Mouse (Mus musculus): ENCODE measurements around the gene Haus7.
"Not testable (repeated sequence)": the region's sequence is repeated elsewhere in the genome, so short reads cannot be mapped to it uniquely, and the experiment has no call there.

Haus7 gene

DNA sequence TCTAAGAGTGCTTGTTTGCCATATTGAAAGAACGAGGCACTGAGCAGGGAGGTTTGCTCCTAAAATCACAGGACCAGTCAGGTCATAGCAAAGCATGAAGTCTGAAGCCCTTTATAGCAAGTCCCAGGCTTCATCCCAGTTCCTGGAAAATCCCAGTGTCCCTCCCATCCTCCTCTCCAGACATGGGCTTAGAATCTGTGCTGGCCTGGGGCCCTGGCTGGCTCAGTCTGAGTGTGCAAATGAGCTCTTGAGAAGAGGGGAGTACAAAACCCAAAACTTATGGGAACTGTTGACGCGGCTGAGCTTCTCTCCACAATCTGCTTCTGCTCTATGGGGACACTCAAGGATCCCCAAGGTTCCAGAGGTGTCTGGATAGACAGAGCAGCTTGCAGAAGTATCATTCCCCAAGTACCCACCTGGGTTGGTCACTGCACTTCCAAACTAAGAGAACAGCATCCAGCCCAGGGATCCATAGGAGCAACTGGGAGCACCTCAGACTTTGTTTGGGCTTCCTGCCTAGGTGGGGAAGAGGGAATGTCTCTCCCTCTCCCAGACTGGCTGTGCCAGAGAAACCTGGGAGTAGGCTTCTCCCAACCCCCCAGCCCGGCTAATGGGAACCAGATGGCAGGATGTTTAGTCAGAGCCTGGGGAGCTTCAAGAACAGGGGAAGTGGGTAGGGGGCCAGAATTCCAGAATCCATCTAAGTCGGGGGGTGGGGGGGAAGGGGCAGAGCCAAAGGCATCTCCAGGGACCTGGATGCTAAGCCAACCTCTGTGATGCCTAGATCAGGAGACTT, 8.8 kb upstream of the Haus7 start:
- DNase-seq (ENCODE audit: low spot score), result no peak

DNA sequence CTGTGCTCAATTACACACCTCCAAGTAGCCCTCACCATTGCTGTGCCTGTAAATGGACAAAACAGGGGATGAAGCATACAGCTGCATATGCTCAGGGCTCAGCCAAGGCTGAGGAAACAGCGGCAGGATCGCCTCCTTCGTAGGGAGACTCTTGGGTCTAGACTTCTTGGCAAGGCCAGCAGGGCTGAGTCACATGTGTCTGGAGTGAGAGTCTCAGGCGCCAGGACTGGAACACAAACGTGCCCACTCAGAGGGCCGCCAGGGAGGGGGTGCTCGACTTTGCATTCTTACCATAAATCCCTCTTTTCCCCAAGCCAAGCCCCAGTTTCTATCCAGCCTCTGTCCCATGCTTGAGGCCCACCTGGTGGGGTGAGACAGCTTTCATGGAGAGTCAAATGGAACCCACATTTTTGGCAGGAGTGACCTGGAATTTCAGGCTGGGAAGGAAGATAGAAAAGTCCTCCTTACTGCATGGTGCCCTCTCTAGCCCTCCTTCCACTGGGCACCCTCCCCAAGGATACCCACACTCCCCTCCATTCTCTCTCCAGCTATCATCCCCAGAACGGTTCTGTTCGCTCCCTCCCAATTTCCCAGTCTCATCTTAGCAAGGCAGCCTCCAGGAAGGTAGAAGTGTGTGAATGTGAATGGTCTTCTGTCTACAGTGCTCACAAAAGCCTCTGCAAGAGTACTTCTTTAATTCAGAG, 6.8 kb upstream of the Haus7 start:
- no peak for DNase-seq (ENCODE audit: low spot score)

DNA sequence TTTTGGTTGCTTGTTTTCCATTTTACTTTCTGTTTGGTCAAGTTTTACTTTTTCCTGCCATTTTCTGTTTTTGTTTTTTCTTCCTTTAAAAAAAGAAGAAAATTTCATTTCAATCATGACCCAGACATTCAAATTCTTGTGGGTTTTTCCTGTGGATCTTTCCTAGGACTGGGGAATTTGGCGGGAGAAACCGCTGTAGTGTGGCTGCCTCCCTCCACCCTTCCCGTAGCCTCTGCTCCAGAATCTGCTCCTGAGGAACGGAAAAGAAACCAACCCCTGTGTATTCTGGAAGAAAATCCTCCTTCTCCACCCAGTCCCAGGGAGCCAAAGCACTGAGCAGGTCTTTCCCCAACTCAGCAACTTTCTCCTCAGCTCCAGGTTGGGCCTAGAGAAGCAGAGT, 1.9 kb upstream of the Haus7 start:
- no peak for DNase-seq (ENCODE audit: low spot score)

DNA sequence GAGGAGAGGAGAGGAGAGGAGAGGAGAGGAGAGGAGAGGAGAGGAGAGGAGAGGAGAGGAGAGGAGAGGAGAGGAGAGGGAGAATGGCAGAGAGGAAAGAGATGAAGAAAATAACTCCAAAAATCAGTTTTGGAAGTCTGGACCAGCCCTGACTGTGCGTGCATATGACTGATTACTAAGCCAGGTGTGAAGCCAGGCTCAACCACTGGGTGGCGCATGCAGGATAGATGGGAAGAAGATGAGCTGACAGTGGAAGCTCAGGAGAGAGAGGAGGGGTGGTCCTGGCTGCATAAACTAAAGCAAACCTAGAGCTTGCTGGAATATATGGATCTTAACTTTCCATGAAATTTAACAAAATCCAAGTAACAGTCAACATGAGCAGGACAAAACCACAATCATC, 6.9 kb downstream of the Haus7 start:
- DNase-seq (ENCODE audit: low spot score), result peak; percentile 38

DNA sequence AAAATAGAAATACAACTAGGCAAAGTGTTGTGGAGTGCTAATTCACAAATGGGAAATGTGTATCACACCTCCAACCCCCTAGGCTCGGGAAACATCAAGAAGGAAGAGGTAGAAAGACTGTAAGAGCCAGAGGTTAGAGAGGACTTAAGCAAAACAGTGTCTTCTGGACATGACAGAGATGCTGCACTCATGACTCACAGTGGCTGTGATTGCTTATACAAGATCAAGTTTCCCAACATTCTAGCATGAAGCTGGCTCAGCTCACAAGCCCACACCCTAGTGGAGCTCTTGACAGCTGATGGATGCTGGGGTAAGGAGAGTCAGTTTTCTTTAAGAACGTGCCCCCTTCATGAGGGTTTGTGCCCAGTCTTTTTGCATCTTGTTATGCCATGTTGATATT, 17.4 kb downstream of the Haus7 start:
- no peak for DNase-seq (ENCODE audit: low spot score)

DNA sequence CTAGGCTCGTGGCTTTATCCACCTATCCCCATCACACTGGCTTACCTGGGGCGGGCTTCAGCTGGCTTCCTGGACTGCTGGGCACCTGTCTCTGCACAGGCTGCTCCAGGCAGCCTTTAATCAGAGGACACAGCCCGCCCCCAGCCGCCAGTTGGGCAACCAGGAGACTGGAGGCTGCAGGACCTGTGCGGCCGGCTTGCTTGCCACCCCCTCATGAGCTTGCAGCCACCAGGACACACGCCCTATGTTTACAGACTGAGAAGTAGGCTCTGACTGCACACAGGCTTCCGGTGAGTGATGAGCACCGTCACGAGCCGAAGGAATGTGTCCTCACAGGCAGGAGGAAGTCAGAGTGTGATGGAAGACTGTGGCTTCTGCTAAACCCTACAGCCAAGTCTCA, 23.6 kb downstream of the Haus7 start, which contains the start of gene Trex2:
TSS of gene Trex2 (minus strand) at position 93 of the 400 bp plus-strand sequence.
- DNase-seq (ENCODE audit: low spot score), result no peak

DNA sequence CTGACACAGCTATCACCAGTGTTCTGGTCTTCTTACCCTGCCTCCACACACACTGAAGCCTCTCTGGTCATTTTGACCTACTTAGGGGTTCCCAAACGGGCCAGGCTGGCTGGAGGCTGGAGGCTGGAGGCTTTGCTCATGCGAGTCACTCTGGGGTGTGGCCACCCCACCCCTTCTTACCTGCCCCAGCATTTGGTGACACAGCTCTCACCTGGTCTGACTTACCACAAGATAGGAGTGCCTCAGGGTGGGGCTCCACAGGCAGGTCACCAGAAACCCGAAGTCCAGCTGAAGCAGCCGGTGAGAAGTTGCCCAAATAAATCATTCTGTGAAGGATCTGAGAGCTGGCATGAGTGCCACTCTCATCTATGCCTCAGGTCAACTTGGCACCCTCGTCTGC, 26.0 kb downstream of the Haus7 start:
- DNase-seq (ENCODE audit: low spot score), result no peak

DNA sequence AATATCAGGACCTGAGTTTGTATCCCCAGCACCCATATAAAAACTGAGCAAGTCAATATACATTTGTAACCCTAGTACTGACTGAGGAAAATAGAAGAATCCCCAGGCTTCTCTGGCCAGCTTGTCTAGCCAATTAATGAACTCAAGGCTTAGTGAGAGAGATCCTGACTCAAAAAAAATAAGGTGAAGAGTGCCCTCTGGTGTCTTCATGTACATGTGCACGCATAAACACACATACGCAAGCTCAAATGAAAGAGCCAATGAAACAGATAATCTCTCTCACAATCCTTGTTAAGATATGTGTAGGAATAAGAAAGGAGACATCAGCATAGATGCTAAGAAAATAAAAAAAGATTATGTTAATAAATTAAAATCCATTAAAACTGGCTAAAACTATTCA, 28.8 kb downstream of the Haus7 start:
- DNase-seq (ENCODE audit: low spot score), result no peak

DNA sequence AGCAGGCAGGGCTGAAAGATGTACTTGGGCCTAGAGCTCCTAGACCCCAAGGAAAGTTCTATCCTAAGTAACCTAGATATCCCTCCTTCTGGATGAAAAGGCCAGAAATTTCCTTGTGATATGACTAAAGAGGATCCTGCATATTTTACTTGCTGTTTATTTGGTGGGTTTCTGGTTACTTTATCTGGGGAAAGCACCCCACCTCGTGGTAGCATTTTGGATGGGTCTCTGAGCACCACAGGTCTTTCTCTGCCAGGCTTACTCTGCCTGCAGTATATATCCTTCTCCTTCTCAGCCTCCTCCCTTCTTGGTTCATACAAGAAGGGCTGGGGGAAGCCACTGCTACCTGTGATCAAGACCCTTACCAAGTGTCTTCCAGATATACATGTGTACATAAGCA, 46.1 kb downstream of the Haus7 start:
- no peak for DNase-seq (ENCODE audit: low spot score)

DNA sequence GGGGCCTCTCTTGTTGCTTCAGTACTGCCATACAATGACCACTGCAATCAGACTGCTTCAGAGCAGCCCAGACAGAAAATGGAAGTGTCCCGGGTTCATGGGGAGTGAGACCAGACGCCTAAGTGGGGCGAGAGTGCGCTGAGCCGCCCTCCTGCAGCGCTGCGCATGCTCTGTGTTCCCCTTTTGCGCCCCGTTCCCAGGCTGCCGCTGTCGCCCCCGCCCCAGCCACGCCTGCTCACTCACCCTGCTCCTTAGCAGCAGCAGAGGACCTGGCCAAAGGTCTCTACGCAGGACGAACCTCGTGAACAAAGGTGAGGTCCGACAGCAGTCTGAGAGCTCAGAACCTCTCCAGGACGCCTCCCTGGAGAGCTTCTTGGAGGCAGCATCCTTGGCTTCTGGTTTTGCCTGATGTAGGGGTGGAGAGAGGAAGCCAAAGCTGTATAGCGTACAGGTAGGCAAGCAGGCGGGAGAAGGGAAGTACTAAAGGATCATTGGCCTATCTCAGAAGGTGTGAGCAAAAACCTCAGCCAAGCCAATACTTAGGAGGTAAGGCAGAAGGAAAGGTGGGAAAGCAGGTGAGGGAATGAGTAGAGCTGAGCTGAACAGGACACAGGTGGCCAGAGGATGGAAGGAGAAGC, 47.8 kb downstream of the Haus7 start, which contains the start of gene Zfp92:
TSS of gene Zfp92 (plus strand) at position 217 of the 638 bp plus-strand sequence.
- DNase-seq (ENCODE audit: low spot score), result no peak

DNA sequence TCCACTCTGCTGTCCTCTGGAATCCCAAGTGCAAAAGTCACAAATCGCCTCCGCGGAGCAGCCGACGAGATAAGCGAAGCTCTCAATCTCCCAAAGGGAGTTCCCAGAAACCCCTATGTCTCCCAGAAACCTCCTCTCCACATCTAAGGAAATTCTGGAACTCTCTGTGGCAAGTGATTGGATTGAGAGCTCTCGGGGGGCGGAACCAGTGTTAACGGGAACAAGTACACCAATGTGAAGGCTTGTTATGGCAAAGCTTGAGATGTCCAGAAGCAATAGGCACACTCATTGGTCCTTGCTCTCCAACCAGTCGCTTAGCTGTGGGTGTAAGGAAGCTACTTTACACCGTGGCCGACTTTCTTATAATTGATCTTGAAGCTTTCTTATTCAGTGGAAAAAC, 57.2 kb downstream of the Haus7 start:
- no peak for DNase-seq (ENCODE audit: low spot score)

DNA sequence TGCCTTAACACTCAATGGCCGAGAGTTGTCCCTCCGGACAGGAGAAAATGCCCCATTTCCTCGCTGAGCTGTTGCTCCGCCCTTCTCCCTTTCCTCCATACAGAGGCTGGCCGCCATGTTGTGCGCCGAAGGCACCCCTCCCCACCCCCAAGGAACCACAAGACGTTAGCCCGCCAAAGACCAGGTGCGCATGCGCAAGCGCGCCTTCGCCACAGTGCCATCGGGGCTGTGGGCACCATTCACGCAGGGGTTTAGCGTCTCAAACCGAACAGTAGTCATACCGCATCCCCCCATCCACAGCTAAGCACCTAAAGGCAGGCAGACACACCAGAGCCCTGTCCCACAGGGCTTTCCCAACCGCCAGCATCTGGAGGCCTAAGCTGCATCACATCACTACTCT, 57.9 kb downstream of the Haus7 start:
- DNase-seq (ENCODE audit: low spot score), result no peak

DNA sequence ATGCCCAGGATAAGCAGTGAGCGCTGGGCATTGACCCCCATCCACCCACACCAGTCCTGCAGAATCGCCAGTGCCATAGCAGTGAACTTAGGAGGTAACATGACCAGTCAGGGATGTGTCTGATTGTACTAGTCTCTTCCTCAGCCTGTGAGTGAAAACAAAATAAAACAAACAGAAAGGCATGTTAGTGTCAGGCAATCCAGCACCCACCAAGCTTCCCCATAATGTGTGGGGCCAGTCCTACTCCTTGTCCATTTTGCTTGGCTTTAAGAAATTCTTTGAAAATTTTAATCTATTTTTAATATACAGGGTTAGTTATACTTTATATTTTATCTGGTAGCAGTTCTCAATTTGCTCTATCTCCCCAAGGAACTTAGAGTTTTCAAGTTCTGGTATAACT, 60.2 kb downstream of the Haus7 start, which contains the start of gene Gm18336:
TSS of gene Gm18336 (minus strand) at position 101 of the 400 bp plus-strand sequence.
- not testable (repeated sequence) for DNase-seq (ENCODE audit: low spot score)

DNA sequence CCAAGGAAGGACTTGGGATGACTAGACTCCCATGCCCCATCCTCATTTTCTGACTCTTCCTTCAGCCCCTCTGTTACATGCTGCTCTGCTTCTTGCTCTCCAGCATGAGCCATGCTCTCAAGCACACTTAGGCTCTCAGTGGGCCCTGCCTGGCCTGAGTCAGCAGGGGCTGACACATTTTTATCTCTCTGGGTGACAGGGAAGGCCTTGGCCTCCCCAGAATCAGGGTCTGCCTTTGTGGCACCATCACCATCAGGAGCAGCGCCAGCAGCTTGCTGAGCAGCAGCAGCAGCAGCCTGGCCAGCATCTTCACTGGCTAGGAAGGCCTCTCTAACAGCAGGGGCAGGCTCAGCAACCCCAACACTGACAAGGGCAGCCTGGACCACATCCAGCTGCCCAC, 62.4 kb downstream of the Haus7 start:
- no peak for DNase-seq (ENCODE audit: low spot score)

DNA sequence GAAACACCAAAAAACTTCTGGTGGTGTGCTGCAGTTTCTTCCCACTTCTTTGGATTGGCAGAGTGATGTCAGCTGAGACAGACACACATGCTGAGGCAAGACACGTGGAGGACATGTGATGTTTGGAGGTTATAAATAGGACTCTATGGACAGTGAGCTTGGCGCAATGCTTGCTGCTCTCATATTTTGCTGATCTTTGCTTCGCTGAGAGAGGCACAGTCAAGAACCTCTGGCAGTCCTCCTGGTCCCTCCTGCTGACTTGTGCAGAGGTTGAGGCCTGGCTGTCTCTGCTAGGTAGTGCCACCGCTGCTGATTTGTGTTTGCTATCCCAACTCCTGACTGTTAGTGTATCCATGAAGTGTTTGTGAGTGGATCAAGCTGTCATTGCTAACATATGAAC, 67.4 kb downstream of the Haus7 start:
- DNase-seq (ENCODE audit: low spot score), result no peak
